Mouse (Mus musculus): ENCODE results near the gene Tmem170. TPM values are rescaled to one million over a fixed set of nuclear protein-coding genes. Genes with fewer than 3 reads are reported as not detected.

The Tmem170 gene
- 4.3 and 4.9 TPM in 2 replicates for polyA plus RNA-seq (2015; fragmentation: Nextera tagmentation; extraction: Ambion mirVana)

- Histone ChIP-seq H3K4me2 (peak within 1 kb of the TSS; percentile 62), H3K27me3 (no peaks in the 10 kb centered on the region), H3K27ac (replicated peaks) (peak within 1 kb of the TSS; percentile 88), H3K4me1 (replicated peaks) (peaks cover 8% of the 10 kb centered on the region), H3K9me3 (no peaks in the 10 kb centered on the region), H3K36me3 (no peaks in the 10 kb centered on the region), H3K4me3 (peak within 1 kb of the TSS; percentile 82), H3K9ac (peak within 1 kb of the TSS; percentile 64)
- peak; percentile 99 for ATAC-seq (ENCODE audit: low FRiP score, low read depth)
- WGBS: under 1% methylated on average over 31 of the region's 53 CpGs
These were observed at the start of gene Tmem170 for GRCm38 (mm10) chr8:111876355-111876948. TSS of gene Tmem170 (minus strand) at chr8:111876750.

GRCm38 (mm10) chr8:111924976-111925375 lies 48.4 kb upstream of the Tmem170 start:
- Histone ChIP-seq H3K9me3 (no peaks in the 10 kb centered on the region), H3K36me3 (no peaks in the 10 kb centered on the region), H3K4me2 (no peak overlapping the region), H3K27me3 (no peaks in the 10 kb centered on the region), H3K27ac (replicated peaks) (no peak overlapping the region), H3K9ac (no peak overlapping the region), H3K4me3 (no peak overlapping the region), H3K4me1 (replicated peaks) (no peaks in the 10 kb centered on the region)
- no peak for ATAC-seq (ENCODE audit: low FRiP score, low read depth)
- 86% methylated on average over 7 of the region's 7 CpGs for WGBS

GRCm38 (mm10) chr8:111923383-111923804 lies 46.8 kb upstream of the Tmem170 start:
- 28% methylated on average over 10 of the region's 10 CpGs for WGBS
- no peak overlapping the region for H3K27ac ChIP-seq (replicated peaks)
- H3K4me3 ChIP-seq: no peak overlapping the region
- no peak for ATAC-seq (ENCODE audit: low FRiP score, low read depth)
- no peaks in the 10 kb centered on the region for H3K27me3 ChIP-seq
- H3K4me1 ChIP-seq (replicated peaks): no peaks in the 10 kb centered on the region
- H3K9me3 ChIP-seq: no peaks in the 10 kb centered on the region
- H3K9ac ChIP-seq: no peak overlapping the region
- 0 out of 2 replicates have a peak, but pooled peaks cover 2% of the 10 kb centered on the region for H3K36me3 ChIP-seq
- no peak overlapping the region for H3K4me2 ChIP-seq

- H3K4me2 ChIP-seq: no peak overlapping the region
- WGBS: 89% methylated on average over 4 of the region's 4 CpGs
- no peak for ATAC-seq (ENCODE audit: low FRiP score, low read depth)
- H3K4me3 ChIP-seq: no peak overlapping the region
- no peak overlapping the region for H3K27ac ChIP-seq (replicated peaks)
- H3K27me3 ChIP-seq: no peaks in the 10 kb centered on the region
- no peaks in the 10 kb centered on the region for H3K9me3 ChIP-seq
- H3K9ac ChIP-seq: no peak overlapping the region
- H3K4me1 ChIP-seq (replicated peaks): no peaks in the 10 kb centered on the region
- 0 out of 2 replicates have a peak, but pooled peaks cover 10% of the 10 kb centered on the region for H3K36me3 ChIP-seq
These were observed 44.4 kb upstream of the Tmem170 start for GRCm38 (mm10) chr8:111920971-111921370.

GRCm38 (mm10) chr8:111919663-111920062 lies 43.1 kb upstream of the Tmem170 start:
- 0 out of 2 replicates have a peak, but pooled peaks cover 10% of the 10 kb centered on the region for H3K36me3 ChIP-seq
- no peak for ATAC-seq (ENCODE audit: low FRiP score, low read depth)
- H3K27ac ChIP-seq (replicated peaks): no peak overlapping the region
- H3K9me3 ChIP-seq: no peaks in the 10 kb centered on the region
- H3K4me1 ChIP-seq (replicated peaks): no peaks in the 10 kb centered on the region
- 84% methylated on average over 2 of the region's 2 CpGs for WGBS
- no peaks in the 10 kb centered on the region for H3K27me3 ChIP-seq
- no peak overlapping the region for H3K4me2 ChIP-seq
- no peak overlapping the region for H3K4me3 ChIP-seq
- H3K9ac ChIP-seq: no peak overlapping the region

GRCm38 (mm10) chr8:111912860-111913432 lies 36.4 kb upstream of the Tmem170 start:
- H3K36me3 ChIP-seq: 0 out of 2 replicates have a peak, but pooled peaks cover 5% of the 10 kb centered on the region
- no peak overlapping the region for H3K4me3 ChIP-seq
- H3K4me2 ChIP-seq: peak overlapping the region; percentile 25
- peak overlapping the region; percentile 48 for H3K27ac ChIP-seq (replicated peaks)
- peaks cover 21% of the 10 kb centered on the region for H3K4me1 ChIP-seq (replicated peaks)
- peak; percentile 91 for ATAC-seq (ENCODE audit: low FRiP score, low read depth)
- 33% methylated on average over 12 of the region's 12 CpGs for WGBS
- H3K27me3 ChIP-seq: no peaks in the 10 kb centered on the region
- H3K9me3 ChIP-seq: no peaks in the 10 kb centered on the region
- no peak overlapping the region for H3K9ac ChIP-seq

GRCm38 (mm10) chr8:111911572-111911971 lies 35.0 kb upstream of the Tmem170 start:
- H3K27ac ChIP-seq (replicated peaks): no peak overlapping the region
- H3K4me3 ChIP-seq: no peak overlapping the region
- no peak for ATAC-seq (ENCODE audit: low FRiP score, low read depth)
- WGBS: 27% methylated on average over 7 of the region's 7 CpGs
- H3K9me3 ChIP-seq: no peaks in the 10 kb centered on the region
- H3K4me2 ChIP-seq: no peak overlapping the region
- H3K9ac ChIP-seq: no peak overlapping the region
- no peaks in the 10 kb centered on the region for H3K27me3 ChIP-seq
- H3K36me3 ChIP-seq: no peaks in the 10 kb centered on the region
- peaks cover 21% of the 10 kb centered on the region for H3K4me1 ChIP-seq (replicated peaks)

- Histone ChIP-seq H3K9me3 (no peaks in the 10 kb centered on the region), H3K9ac (peak within 1 kb of the TSS; percentile 62), H3K4me3 (peak within 1 kb of the TSS; percentile 44), H3K36me3 (no peaks in the 10 kb centered on the region), H3K4me1 (replicated peaks) (peaks cover 21% of the 10 kb centered on the region), H3K27me3 (no peaks in the 10 kb centered on the region), H3K4me2 (peak within 1 kb of the TSS; percentile 88), H3K27ac (replicated peaks) (no peak within 1 kb of the TSS; the same call in 1 of the 2 replicates)
- 3% methylated on average over 41 of the region's 47 CpGs for WGBS
- ATAC-seq (ENCODE audit: low FRiP score, low read depth): peak; percentile 63; the same call in 1 of the 2 replicates
These were observed 33.3 kb upstream of the Tmem170 start, which contains the start of gene Chst5 for GRCm38 (mm10) chr8:111909621-111910450. TSS of gene Chst5 (minus strand) at chr8:111910447.

- H3K27me3 ChIP-seq: no peaks in the 10 kb centered on the region
- no peak overlapping the region for H3K9ac ChIP-seq
- no peak overlapping the region for H3K4me3 ChIP-seq
- peaks cover 15% of the 10 kb centered on the region for H3K4me1 ChIP-seq (replicated peaks)
- no peaks in the 10 kb centered on the region for H3K9me3 ChIP-seq
- no peak for ATAC-seq (ENCODE audit: low FRiP score, low read depth)
- WGBS: 69% methylated on average over 7 of the region's 8 CpGs
- H3K27ac ChIP-seq (replicated peaks): no peak overlapping the region
- no peaks in the 10 kb centered on the region for H3K36me3 ChIP-seq
- H3K4me2 ChIP-seq: no peak overlapping the region
These were observed 29.1 kb upstream of the Tmem170 start for GRCm38 (mm10) chr8:111905500-111906121.

GRCm38 (mm10) chr8:111902080-111902479 lies 25.5 kb upstream of the Tmem170 start:
- Histone ChIP-seq H3K4me1 (replicated peaks) (no peaks in the 10 kb centered on the region), H3K36me3 (no peaks in the 10 kb centered on the region), H3K4me2 (no peak overlapping the region), H3K9ac (no peak overlapping the region), H3K27ac (replicated peaks) (no peak overlapping the region), H3K27me3 (no peaks in the 10 kb centered on the region), H3K4me3 (no peak overlapping the region), H3K9me3 (no peaks in the 10 kb centered on the region)
- ATAC-seq (ENCODE audit: low FRiP score, low read depth): no peak
- 40% methylated on average over 5 of the region's 5 CpGs for WGBS

GRCm38 (mm10) chr8:111898586-111898985 lies 22.0 kb upstream of the Tmem170 start:
- H3K4me2 ChIP-seq: no peak overlapping the region
- no peaks in the 10 kb centered on the region for H3K4me1 ChIP-seq (replicated peaks)
- no peaks in the 10 kb centered on the region for H3K36me3 ChIP-seq
- H3K27ac ChIP-seq (replicated peaks): no peak overlapping the region
- no peak overlapping the region for H3K9ac ChIP-seq
- no peaks in the 10 kb centered on the region for H3K9me3 ChIP-seq
- no peak overlapping the region for H3K4me3 ChIP-seq
- H3K27me3 ChIP-seq: no peaks in the 10 kb centered on the region
- no peak for ATAC-seq (ENCODE audit: low FRiP score, low read depth)
- 32% methylated on average over 10 of the region's 10 CpGs for WGBS

All from hindbrain, embryonic 15.5 days (tissue).